Mouse (Mus musculus) neutrophil, adult 65 days (primary cell): Measurements from ENCODE around the gene Zbtb39. TPM values are rescaled to one million over a fixed set of nuclear protein-coding genes. Genes with fewer than 3 reads are reported as not detected.

Source experiments
- total RNA-seq: library from RNA; stranded (reverse); gene quantifications from 2 replicates; pipeline ENCODE4 v1.2.4, GENCODE M21; 2023

Zbtb39 gene
- total RNA-seq: 19.9 and 30.2 TPM in 2 replicates

GRCm38 (mm10) chr10:127739083-127739660, at the start of gene Zbtb39:
Zbtb39 (plus strand) TSS chr10:127739538.

GRCm38 (mm10) chr10:127704766-127705220, 34.5 kb upstream of the Zbtb39 start, which contains the start of gene Myo1a:
Myo1a (plus strand) TSS chr10:127705170.

DNA sequence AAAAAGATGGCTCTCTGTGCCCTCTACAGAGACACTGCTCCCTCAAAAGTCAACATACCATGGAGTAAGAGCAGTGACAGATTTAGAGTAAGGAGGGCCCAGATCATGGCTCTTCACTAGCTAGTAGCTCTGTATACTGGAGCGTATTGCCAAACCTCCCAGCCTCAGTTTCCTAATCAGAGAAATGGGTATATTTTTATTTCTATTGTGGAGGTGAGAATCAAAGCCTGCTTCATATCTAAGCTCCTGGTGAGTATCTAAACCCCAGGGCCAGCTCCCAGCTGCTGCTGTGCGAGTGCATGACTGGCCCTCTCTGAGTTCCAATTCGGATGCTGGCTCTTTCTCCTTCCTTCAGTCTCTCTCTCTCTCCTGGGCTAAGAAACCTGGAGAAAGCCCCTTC, 15.2 kb upstream of the Zbtb39 start, which contains the start of gene Tac2:
Gene Tac2 (plus strand): TSS at position 301 of the 400 bp plus-strand sequence.

DNA sequence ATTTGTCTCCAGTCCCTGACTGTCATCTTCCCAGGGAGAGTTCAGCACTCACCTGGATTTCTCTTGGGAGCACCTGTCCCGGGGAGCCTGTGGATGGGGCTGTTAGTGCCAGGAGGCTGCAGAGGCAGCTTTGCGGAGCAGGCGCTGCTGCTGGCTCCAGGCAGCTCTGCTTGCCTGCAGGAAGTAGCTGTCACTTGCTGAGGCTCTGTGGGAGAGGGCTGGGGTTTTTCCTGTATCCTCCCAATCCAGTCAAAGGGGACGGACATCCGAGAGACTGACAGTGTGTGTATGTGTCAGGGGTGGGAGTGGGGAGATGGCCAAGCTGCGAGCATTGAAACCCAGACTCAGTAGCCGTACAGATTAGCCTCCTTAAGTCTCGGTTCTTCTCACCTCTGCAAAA, 12.2 kb downstream of the Zbtb39 start, which contains the start of gene Gpr182:
Gene Gpr182 (minus strand): TSS at position 185 of the 400 bp plus-strand sequence.

DNA sequence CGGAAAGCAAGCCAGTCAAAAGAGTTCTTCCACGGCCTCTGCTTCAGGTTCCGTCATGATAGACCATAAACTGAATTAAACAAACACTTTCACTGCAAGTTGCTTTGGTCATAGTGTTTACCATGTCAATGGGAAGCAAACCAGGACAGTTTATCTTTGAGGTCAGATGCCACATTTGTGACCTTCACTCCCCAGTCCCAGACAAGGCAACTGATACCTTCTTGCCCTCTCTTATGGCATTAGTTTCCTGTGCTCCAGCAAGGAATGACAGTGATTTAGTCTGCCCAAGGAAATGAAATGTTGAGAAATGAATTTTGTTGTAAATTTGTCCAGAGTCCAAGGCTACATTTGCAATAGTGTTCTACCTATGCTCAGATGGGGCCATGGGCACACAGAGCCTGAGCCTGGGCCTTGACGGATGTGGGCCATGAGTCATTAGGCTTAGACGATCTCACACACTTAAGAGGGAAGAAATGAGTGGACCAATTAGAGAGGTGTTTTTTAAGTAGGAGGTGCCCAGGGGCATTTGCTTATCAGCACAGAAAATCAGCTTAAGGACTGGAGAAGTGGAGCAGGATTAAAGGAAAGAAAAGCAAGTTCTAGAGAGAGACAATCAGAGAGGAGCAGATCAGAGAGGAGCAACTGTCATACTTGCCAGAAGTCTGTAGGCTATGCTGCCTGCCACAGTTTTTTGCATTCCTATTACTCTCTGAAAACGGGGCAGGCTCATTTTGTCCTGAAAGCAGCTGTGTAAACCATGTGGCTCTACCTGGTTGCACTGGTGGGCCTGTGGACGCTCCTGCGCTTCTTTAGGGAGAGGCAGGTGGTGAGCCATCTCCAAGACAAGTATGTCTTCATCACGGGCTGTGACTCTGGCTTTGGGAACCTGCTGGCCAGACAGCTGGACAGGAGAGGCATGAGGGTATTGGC, 20.1 kb downstream of the Zbtb39 start, which contains the start of the genes Rdh1 and Rdh16f1:
Gene Rdh1 (plus strand): TSS at position 541 of the 930 bp plus-strand sequence.
Gene Rdh16f1 (plus strand): TSS at position 607 of the 930 bp plus-strand sequence.

DNA sequence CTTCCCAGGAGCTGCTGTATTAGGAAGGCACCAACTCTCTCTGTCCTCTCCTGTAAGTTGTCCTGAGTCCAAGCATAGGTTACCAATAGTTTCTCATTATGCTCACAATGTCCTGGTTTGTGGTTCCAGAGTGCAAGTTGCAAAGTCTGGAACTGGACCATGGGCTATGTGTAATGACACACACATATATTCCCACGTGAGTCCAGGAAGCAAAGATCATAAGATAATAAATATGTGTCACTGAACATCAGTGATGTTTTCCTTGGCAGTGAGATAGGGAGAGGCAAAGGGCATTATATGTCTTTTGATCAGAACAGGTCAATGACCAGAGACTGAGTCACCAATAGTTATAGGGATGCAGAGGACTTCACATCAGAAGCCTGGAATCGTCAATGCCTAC, 36.7 kb downstream of the Zbtb39 start, which contains the start of gene Rdh9:
Gene Rdh9 (plus strand): TSS at position 376 of the 400 bp plus-strand sequence.

Other genes starting within 250 kb of the Zbtb39 start
- 1.8 and 2.8 TPM in 2 replicates for gene Stac3, start 237.9 kb upstream of the Zbtb39 start, total RNA-seq
- gene Ndufa4l2, start 224.6 kb upstream of the Zbtb39 start, total RNA-seq: not detected in 2 replicates
- 15.5 and 16.0 TPM in 2 replicates for gene Shmt2, start 217.1 kb upstream of the Zbtb39 start, total RNA-seq
- gene Nxph4, start 205.0 kb upstream of the Zbtb39 start, total RNA-seq: not detected in 2 replicates
- 69.7 and 86.2 TPM in 2 replicates for gene Lrp1, start 118.4 kb upstream of the Zbtb39 start, total RNA-seq
- gene Stat6, start 96.6 kb upstream of the Zbtb39 start, total RNA-seq: 215 and 257 TPM in 2 replicates
- gene Nemp1, start 72.6 kb upstream of the Zbtb39 start, total RNA-seq: 6.7 and 9.6 TPM in 2 replicates
- gene Nab2, start 71.0 kb upstream of the Zbtb39 start, total RNA-seq: 0.77 and 1.3 TPM in 2 replicates
- gene Myo1a, start 34.4 kb upstream of the Zbtb39 start, total RNA-seq: 0.23 and 0.35 TPM in 2 replicates
- not detected in 2 replicates for gene Tac2, start 15.1 kb upstream of the Zbtb39 start, total RNA-seq
- gene Gpr182, start 12.2 kb downstream of the Zbtb39 start, total RNA-seq: 0.16 and 0.19 TPM in 2 replicates
- gene Rdh1, start 20.2 kb downstream of the Zbtb39 start, total RNA-seq: 0.18 and 0.44 TPM in 2 replicates
- 0.25 TPM in 1 of 2 replicates, not detected in the other for gene Rdh16f1, start 20.2 kb downstream of the Zbtb39 start, total RNA-seq
- not detected in 2 replicates for gene Rdh9, start 36.8 kb downstream of the Zbtb39 start, total RNA-seq
- gene Rdh16, start 61.6 kb downstream of the Zbtb39 start, total RNA-seq: 0.16 TPM in 1 of 2 replicates, not detected in the other
- gene Rdh19, start 110.4 kb downstream of the Zbtb39 start, total RNA-seq: not detected in 2 replicates
- not detected in 2 replicates for gene Rdh16f2, start 126.9 kb downstream of the Zbtb39 start, total RNA-seq
- gene Rdh7, start 149.3 kb downstream of the Zbtb39 start, total RNA-seq: not detected in 2 replicates
- gene Sdr9c7, start 159.0 kb downstream of the Zbtb39 start, total RNA-seq: not detected in 2 replicates